Mouse (Mus musculus) olfactory bulb, adult 2 months (tissue): ENCODE measurements around the gene Aak1.

Experiments
- CTCF ChIP-seq: fragments of 200-500 bp; IDR thresholded peaks from 2 replicates; pipeline ENCODE4 v1.5.1; 2012; ENCODE audit warnings: low read depth, mild to moderate bottlenecking, low read length, moderate library complexity; ENCODE audit not compliant: insufficient read depth
- POLR2A ChIP-seq: fragments of 200-500 bp; IDR thresholded peaks from 2 replicates; pipeline ENCODE4 v1.6.1; 2012; ENCODE audit warnings: mild to moderate bottlenecking, low read depth, low read length, moderate library complexity; ENCODE audit not compliant: insufficient read depth

- TF ChIP-seq CTCF, result no peak
- no peak for TF ChIP-seq POLR2A
These were observed 144.9 kb downstream of the Aak1 start for GRCm38 (mm10) chr6:86994254-86994653.
